Mouse (Mus musculus) cerebellum, adult 18-20 months (tissue): Measurements from ENCODE around the gene Slc37a4.
A peak's percentile ranks its signal among the peaks of the same experiment; 100 is the strongest.
"Not testable (repeated sequence)": the region's sequence is repeated elsewhere in the genome, so short reads cannot be mapped to it uniquely, and the experiment has no call there.

Experiments used
- DNase-seq, 2 experiments: peaks; one replicate each; pipeline ENCODE4 v3.0.0; 2021

The Slc37a4 gene

DNA sequence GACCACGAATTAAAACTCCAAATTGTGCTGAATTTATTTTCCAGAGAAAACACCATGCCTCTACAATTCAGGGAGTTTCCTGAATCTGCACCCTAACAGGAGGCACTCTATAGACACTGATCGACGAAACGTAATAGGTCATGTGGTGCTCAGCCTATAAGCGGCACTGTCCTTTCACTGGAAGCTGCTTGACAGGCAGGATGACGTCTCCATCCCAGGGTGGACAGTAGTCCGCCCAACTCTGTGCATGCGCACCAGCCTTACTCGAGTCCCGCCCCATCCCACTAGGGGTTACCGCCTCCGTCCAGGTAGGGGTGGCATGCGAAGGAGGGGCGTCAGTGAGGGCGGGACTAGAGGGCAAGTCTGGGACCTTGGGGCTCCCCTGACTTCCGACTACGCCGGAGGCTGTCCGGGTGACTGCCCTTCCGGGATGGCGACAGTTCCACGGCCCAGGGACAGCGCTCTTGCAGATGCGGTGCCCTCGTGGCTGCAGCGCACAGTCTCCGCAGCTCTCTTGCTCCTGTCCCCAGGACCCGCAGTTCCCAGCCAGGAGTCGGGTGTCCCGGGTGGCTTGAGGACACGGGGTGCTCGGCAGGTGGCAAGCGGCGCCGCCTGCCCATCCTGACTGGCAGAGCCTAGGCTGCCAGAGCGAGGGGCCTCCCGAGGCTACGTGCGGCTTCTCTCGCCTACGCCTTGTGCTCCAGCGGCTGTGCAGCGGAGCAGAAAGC is at the start of gene Slc37a4:
TSS of gene Slc37a4 (plus strand) at position 169 of the 728 bp plus-strand sequence.
- peak; percentile 94 to 100 for DNase-seq

DNA sequence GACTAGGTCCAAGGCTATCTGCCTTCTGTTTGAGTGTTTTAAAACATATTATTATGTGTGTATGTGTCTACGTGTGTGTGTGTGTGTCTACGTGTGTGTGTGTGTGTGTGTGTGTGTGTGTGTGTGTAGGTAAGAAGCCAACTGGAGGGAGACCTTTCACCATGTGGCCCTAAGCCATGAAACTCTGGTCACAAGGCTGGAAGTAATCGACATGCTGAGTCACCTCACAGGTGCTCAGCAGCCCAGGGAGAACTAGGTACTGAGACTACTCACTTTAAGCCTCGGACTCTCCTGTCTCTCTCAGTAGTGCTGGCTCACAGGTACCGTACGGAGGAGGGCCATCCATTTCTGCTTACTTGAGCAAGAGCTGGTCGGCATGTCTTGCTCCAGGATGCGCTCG is 49.5 kb upstream of the Slc37a4 start:
- DNase-seq, result no peak

DNA sequence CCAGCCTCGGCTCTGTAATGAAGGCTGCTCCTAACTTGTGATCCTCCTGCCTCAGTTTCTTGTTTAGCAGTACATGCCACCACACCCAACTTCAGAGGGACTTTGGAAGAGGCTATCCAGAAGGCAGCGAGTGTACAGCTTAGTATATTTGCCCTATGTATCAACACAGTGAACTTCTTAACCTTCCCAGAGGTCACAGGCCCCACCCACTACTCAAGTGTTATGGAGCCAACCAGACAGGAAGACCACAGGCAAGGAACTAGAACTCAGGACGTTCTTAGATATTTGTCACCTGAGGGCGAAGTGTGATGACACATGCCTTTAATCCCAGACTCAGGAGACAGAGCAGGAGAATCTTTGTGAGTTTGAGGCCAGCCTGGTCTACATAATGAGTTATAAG is 49.0 kb upstream of the Slc37a4 start:
- no peak for DNase-seq

DNA sequence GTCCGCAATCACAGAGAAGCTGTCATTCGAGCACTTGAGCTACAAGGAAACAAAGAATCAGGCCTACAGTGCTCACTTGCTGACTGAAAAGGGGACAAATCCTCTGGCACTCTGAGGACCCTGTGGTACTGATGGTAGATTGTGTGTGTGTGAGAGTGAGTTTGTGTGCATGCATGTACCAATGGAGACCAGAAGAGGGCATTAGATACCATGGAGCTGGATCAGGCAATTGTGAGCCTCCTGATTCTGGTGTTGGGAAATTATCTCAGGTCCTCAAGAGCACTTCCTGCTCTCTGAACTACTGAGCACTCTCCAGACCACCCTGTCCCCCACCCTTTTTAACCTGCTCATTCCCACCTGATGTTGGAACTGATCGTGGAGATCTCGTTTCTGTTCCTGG is 48.1 kb upstream of the Slc37a4 start:
- DNase-seq, result no peak

DNA sequence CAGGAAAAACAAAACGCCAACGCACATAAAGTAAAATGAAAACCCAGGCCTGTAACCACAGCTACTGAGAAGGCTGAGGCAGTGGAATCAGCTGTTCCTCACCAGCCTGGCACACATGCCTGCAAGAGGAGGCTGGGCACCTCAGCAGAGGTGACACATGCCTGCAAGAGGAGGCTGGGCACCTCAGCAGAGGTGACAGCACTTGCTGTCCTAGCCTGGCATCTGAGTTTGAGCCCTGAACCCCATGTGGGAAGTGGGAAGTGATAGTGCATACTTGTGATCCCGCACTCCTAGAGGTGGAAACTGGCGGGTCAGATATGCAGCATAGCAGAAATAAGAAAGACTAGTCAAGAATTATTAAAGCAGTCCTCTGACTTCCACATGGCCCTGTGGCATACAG is 45.3 kb upstream of the Slc37a4 start:
- DNase-seq, result no peak

DNA sequence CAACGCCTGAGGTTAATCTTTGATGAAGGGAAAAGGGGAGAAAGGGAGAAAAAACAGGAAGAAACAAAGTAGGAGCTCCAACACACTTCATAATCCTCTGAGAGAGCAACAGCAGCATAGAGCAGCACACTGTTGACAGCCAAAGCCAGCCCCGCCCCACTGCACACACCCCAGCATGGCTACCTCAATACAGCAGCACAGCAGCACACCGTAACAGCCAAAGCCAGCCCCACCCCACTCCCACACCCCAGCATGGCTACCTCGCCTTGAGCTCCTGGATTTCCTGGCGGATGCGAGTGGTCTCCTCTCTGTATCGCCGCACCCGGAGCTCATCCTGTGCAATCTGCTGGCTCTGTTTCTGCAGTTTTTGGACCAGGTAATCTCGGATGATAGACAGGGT is 44.3 kb upstream of the Slc37a4 start:
- DNase-seq, result no peak

DNA sequence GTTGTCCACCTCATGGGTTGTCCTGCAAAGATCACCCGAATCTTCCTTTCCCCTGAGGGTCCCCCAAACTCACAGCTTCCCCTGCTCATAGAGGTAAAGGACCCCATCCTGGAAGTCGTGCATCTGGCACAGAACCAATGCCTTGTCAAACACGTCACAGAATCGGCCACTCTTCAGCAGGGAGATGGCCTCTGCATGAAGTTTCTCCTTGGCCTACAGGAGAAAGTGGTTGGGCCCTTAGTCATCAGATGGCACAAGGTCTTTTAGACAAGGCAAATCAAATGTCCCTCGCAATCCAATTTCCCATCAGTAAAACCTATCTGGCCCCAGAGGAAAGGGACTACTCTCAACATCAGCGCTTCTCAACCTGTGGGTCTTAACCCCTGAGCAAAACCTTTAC is 43.5 kb upstream of the Slc37a4 start:
- DNase-seq, result no peak

DNA sequence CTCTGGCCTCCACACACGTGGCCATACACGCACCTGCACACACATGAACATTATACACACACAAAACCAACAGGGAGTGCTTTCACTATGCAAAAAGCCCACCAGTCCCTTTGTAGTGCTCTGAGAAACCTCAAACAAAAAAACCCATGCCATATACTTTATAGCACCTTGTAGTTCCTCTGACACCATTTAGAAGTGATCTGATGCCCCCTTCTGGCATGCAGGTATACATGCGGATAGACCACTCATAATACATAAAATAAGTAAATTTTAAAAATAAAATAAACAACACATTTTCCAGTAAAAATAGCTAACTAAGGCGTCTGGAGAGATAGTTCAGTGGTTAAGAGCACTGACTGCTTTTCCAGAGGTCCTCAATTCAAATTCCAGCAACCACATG is 39.4 kb upstream of the Slc37a4 start:
- no peak for DNase-seq

DNA sequence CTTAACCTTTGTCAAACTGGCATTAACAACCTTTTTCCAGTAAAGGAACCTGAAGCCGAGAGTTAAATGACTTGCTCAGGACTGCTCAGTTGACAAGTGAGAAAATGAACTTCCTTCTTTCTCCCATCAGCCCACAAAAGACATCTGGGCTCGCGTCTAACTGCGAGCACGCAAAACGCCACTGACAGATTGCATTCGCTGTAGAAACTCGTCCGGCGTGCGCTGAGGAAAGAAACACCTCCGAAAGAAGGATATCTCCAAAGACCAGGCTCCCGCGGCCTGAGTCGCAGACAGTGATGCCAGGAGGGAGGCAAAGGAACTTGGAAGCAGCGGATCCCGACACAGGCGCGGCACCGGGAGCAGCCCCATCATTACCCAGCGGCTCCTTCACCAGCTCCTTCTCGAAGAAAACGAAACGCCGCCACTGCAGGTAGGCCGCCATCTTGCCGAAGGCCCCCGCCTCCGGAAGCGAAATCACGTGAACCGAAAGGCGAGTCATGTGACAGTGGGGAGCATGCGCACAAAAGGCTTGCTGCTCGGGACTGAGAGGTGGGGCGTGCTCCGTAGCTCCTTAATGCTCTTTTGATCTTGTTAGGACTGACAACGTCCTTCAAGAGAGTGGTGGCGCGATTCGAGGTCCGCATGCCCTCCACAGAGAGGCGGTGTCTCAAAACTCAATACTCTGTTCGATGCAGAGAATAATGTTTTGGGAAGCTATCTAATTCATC is 35.3 kb upstream of the Slc37a4 start, which contains the start of gene Vps11:
TSS of gene Vps11 (minus strand) at position 481 of the 728 bp plus-strand sequence.
- DNase-seq, result peak; percentile 91 to 94

DNA sequence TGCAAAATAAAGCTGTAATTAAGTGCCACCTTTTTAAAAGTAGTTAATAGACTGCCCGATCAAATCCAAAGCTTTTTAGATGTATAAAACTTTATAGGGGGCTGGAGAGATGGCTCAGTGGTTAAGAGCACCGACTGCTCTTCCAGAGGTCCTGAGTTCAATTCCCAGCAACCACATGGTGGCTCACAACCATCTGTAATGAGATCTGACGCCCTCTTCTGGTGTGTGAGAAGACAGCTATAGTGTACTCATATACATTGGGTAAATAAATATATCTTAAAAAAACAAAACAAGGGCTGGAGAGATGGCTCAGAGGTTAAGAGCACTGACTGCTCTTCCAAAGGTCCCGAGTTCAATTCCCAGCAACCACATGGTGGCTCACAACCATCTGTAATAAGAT is 34.7 kb upstream of the Slc37a4 start:
- not testable (repeated sequence) for DNase-seq

DNA sequence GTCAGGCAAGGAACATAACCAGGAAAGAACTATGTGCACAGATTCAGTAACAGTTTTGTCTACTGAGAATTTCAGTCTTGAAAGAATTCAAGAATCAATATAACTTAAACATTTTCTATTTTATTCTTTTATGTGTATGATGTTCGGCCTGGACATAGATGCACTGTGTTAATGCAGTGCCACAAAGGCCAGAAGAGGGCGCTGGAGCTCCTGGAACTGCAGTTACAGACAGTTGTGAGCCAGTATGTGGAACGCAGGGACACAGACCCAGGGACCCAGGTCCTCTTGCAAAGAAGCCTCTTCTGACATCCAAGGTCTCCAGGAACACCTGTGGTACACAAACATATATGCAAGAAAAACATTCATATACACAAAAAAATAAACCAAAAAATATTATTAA is 32.2 kb upstream of the Slc37a4 start:
- no peak for DNase-seq

DNA sequence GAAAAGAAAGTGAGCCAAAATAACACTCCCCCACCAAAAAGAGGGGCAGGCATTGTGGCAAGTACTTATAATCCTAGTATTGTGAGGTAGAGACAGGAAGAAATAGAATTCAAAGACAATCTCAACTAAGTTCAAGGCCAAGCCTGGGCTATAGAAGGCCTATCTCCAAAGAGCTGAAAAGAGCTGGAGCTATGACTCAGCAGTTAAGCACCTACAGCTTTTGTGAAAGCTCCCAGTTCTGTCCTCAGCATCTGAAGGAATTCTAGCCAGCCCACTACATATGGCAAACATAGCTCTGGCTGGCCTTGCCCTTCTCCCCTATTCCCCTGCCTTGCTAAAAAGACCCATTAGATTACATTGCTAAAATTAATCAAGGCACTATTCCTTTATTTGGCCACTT is 23.3 kb upstream of the Slc37a4 start:
- DNase-seq, result no peak

DNA sequence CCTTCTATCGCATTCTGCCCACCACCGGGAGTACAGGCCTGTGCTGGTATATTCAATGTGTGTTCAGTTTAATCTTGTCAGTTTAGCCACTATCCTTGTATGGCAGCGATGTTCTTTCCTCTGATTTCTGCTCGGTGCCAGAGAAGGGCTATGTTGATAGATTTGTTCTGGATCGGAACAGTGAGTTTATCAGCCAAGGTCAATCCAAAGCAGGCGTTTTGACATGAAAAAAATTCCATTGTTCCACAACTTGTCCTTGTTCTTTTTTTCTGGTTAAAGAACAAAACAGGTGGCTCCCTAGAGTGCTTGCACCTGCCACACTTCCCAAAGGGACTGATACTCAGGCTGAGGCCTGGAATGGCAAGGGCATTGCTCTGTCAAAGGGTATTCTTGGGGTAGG is 20.5 kb upstream of the Slc37a4 start:
- DNase-seq, result no peak

DNA sequence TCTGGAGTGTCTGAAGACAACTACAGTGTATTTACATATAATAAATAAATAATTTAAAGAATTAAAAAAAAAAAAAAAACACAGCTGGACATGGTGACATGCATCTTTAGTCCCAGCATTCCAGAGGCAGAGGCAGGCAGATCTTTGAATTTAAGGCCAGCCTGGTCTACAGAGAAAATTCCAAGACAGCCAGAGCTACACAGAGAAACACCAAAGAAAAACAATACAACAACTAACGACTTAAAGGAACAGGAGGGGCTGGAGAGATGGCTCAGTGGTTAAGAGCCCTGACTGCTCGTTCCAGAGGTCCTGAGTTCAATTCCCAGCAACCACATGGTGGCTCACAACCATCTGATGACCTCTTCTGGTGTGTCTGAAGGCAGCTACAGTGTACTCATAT is 19.3 kb upstream of the Slc37a4 start:
- DNase-seq, result not testable (repeated sequence)

DNA sequence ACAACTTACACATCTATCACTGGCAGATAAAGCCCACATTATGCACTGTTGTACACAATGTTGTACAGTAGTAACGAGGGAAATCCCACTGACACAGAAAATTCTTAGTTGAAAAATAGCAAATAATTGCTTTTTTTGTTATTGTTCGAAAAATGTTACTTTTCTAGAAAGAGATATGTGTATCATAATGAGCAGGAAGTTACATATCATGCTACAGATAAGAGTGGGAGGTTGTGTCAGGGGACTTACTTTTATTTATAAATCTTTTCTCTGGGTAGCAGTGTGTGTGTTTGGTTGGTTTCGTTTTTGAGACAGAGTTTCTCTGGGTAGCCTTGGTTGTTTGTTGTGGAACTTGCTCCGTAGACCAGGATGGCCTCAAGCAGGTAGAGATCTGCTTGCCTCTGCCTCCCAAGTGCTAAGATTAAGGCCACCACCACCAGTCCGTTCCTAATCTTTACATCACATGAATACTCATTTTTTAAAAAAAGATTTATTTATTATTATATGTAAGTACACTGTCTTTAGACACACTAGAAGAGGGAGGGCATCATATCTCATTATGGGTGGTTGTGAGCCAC is 18.4 kb upstream of the Slc37a4 start:
- no peak for DNase-seq

DNA sequence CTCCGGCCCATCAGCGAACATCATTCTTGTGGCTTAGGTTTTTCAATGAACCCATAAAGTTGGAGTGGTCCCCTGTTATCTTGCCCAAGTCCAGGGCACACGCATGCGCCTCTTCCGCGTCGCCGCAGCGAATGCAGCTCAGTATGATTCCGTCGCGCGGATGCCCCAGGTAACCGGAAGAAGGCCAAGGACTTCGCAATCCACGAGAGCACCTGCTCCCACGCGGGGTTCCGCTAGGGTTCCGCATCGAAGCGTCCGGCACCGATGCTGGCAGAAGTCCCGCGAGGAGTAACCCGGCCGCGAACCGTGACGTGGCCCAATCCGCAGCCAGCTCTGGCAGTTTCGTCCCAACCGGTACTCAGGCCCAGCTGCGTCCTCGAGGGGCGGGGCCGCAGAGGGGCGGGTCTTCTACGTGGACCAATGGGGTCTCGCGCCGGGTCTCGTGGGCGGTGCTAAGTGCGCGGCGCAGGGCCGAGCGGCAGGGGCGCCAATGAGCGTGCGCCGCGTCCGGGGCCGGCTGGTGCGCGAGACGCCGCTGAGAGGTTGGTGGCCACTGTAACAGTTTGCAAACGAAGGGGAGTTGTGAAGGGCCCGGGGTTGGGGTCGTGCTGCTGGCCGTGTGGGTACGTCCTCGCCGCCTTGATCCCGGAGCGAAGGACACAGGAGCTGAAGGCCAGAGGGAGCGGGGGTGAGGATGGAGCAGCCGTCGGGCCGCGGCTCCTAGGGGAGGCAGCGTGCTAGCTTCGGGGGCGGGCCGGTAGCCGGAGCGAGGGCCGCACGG is 17.4 kb upstream of the Slc37a4 start, which contains the start of gene Hyou1:
TSS of gene Hyou1 (plus strand) at position 437 of the 781 bp plus-strand sequence.
- DNase-seq, result peak; percentile 99 to 100

DNA sequence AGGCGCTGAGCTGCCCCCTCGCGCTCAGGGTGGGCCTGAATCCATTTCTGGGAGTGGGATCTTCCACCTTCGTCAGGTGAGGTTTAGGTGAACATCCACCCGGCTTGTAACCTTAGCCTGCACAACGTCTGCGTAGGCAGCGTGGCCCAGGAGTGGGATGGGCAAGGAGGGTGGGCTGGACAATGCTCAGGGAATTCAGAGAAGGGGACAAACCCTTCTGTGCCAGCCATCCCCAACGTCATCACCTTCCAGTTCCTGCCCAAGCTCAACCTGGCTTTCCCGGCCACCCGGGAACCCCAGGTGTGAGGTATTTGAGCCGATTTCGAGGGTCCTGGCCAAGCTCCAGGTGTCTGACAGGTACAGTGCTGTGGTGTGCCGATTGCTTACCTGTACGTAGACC is 16.8 kb upstream of the Slc37a4 start:
- peak; percentile 31 to 50 for DNase-seq

DNA sequence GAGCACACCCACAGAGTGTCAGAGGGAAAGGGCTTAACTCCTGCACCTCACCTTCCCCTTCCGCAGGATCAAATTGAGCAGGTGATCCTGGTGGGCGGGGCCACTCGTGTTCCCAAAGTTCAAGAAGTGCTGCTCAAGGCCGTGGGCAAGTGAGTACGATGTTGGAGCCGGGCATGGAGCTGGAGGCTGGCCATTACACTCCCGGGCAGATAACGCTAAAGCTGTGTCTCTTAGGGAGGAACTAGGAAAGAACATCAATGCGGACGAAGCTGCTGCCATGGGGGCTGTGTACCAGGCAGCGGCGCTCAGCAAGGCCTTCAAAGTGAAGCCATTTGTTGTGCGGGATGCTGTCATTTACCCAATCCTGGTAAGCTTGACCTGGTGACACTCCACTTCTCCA is 12.1 kb upstream of the Slc37a4 start:
- no peak for DNase-seq

DNA sequence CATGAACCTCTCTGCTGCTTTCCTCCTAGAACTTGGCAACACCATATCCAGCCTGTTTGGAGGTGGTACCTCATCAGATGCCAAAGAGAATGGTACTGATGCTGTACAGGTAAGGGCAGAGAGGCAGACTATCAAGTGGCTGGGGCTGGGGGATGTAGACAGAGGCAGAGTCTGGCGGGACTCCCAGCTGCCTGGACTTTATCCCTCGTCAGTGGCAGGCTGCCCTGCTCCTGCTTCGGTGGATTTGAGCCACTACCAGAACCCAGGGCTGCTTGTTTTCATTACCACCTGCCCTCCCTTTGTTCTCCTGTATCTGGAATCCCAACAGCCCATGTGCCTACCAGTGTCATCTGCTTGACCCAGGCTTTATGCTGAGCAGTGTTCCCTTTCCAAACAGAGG is 9.4 kb upstream of the Slc37a4 start:
- no peak for DNase-seq

DNA sequence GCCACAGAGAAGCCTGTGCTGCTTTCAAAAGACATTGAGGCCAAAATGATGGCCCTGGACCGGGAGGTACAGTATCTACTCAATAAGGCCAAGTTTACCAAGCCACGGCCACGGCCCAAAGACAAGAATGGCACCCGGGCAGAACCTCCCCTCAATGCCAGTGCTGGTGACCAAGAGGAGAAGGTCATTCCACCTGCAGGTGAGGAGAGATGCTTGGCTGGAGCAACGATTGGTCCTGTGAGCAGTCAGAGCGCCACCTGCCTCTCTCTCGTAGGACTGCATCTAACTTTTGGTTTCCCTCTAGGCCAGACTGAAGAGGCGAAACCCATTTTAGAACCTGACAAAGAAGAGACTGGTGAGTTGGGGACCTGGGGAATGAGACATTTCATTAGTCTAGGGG is 7.4 kb upstream of the Slc37a4 start:
- DNase-seq, result peak; percentile 72 to 75

DNA sequence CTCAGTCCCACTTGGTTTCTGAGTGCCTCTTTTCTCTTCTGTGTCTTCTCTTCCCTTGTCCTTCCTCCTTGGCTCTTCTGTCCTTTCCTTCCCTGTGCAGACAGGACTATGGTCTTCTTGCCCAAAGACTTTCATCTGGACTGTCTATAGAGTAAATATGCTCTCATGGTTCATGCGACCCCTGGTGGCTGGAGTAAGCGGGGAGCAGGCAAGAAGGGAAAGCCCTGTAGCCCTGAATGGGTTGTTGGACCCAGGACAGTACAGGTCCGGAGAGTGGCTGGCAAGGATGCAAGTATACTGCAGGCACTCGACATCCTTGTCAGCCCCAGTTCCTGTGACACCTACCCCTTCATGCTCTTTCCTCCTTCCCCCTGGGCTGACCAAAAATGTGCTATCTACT is 5.2 kb upstream of the Slc37a4 start:
- DNase-seq, result peak; percentile 75 to 79

DNA sequence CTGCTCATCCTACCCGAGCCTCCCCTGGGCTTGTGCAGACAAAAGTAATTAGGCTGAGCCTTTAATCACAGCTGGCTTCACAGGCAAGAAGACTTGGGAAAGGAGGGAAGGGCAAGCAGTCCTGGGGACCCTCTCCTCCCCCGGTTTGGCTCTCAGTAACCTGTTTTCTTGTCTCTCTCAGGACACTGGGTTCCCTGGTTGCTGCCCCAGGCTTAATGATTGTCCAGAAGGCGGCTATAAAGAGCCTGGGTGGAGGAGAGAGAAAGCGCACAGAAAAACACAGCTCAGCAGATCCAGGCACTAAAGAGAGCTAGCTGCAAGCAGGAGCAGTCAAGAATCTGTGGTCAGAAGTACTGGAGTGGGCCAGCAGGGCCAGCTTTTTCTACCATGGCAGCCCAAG is 1.4 kb downstream of the Slc37a4 start:
- DNase-seq, result no peak

DNA sequence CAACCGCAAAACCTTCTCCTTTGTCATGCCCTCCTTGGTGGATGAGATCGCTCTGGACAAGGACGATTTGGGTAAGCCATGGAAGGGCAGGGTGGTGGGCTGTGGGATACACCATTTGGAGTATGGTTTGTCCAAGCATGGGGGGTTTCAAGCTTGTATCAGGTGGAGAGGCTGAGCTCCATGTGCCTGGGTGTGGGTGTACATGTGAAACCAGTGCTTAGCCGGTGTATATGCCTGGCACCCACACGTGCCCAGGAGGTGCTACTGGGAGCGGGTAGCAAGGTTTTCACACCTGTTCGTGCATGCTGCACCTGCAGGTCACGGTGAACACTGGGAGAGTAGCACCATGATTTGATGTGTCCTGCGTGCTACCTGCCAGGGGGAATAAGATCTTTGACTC is 1.9 kb downstream of the Slc37a4 start:
- DNase-seq, result no peak
